ENCODE assay signal across 9 mouse cellular contexts in the genomic region with DNA sequence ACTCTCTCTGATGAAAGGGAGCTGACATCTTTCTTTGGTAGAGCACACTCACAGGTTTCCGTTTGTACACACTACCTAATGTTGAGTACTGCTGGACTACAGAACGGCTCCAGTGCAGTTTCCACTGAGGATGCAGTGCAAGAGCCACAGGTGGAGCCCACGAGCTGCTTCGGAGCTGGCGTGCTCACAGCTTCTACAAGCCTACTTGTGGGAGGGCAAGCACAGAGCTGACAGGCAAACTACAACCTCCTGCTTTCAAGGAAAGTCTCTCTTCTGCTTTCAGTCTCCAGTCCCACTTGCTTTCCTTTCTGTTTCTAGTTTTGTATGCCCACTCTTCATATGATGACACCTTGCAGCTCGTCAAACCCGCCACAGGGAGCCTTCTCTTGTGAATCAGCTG.
DNase-seq lines count a peak whose midpoint lies in the region; ATAC-seq and TF ChIP-seq lines count a peak whose summit lies in the region.
"Had no signal": no experiment of that assay in that cellular context is flagged by ENCODE, and none has a peak within 500 bp of the region (broad histone marks: within the 10 kb centered on the region; RNA-seq: fewer than 3 reads in every experiment).

No protein-coding gene starts in this region.

- WGBS in kidney, embryonic 15.5 days: 52% methylated on average over 7 of the region's 7 CpGs
- 12% methylated on average over 7 of the region's 7 CpGs for WGBS in embryonic facial prominence, embryonic 14.5 days
- WGBS in liver, postnatal 0 days (ENCODE audit: insufficient replicate concordance): 33% methylated on average over 7 of the region's 7 CpGs

- H3K4me1 ChIP-seq in kidney, embryonic 15.5 days: no peaks in the 10 kb centered on the region
- no peaks in the 10 kb centered on the region for H3K4me1 ChIP-seq in embryonic facial prominence, embryonic 14.5 days (ENCODE audit: control insufficient read depth, insufficient read depth, low read length)
- no peaks in the 10 kb centered on the region for H3K4me1 ChIP-seq in liver, postnatal 0 days (ENCODE audit: insufficient read depth)

- peak; percentile 49 for TF ChIP-seq CTCF in liver, postnatal 0 days (IDR thresholded peaks at IDR 0.05; ENCODE audit: low read depth)

- H3K9me3 ChIP-seq in kidney, embryonic 15.5 days (replicated peaks): no peaks in the 10 kb centered on the region
- no peaks in the 10 kb centered on the region for H3K9me3 ChIP-seq in embryonic facial prominence, embryonic 14.5 days (ENCODE audit: control insufficient read depth, low read length)
- no peaks in the 10 kb centered on the region for H3K9me3 ChIP-seq in liver, postnatal 0 days (ENCODE audit: low read length)

- H3K4me2 ChIP-seq in kidney, embryonic 15.5 days: no peak overlapping the region
- 0 out of 2 replicates have a peak overlapping the region, but pooled peaks have one; percentile 10 for H3K4me2 ChIP-seq in embryonic facial prominence, embryonic 14.5 days (ENCODE audit: low read depth, low read length)
- no peak overlapping the region for H3K4me2 ChIP-seq in liver, postnatal 0 days (ENCODE audit: low read depth, low read length)

- no peaks in the 10 kb centered on the region for H3K36me3 ChIP-seq in kidney, embryonic 15.5 days
- no peaks in the 10 kb centered on the region for H3K36me3 ChIP-seq in embryonic facial prominence, embryonic 14.5 days (ENCODE audit: control insufficient read depth, insufficient read depth, low read length)
- no peaks in the 10 kb centered on the region for H3K36me3 ChIP-seq in liver, postnatal 0 days (replicated peaks; ENCODE audit: insufficient read depth, low read length)

- ATAC-seq in kidney, embryonic 15.5 days (replicated peaks; ENCODE audit: low FRiP score): no peak
- ATAC-seq in embryonic facial prominence, embryonic 14.5 days (ENCODE audit: low read depth): peak; percentile 77; the same call in 1 of the 2 replicates
- no peak for ATAC-seq in liver, postnatal 0 days

- no peak overlapping the region for H3K27ac ChIP-seq in kidney, embryonic 15.5 days
- H3K27ac ChIP-seq in embryonic facial prominence, embryonic 14.5 days (replicated peaks; ENCODE audit: low read depth, low read length): peak overlapping the region; percentile 55; the same call in 1 of the 2 replicates
- H3K27ac ChIP-seq in liver, postnatal 0 days (ENCODE audit: low read depth): no peak overlapping the region

- H3K4me3 ChIP-seq in kidney, embryonic 15.5 days (replicated peaks): no peak overlapping the region
- no peak overlapping the region for H3K4me3 ChIP-seq in embryonic facial prominence, embryonic 14.5 days (ENCODE audit: low read depth, low read length)
- no peak overlapping the region for H3K4me3 ChIP-seq in liver, postnatal 0 days (ENCODE audit: low read depth, low read length)
- H3K4me3 ChIP-seq: erythroblast, embryonic 14.5 days had no signal

- no peak for TF ChIP-seq EP300 in liver, postnatal 0 days (IDR thresholded peaks at IDR 0.05; ENCODE audit: low read depth)

- H3K9ac ChIP-seq in kidney, embryonic 15.5 days: no peak overlapping the region
- no peak overlapping the region for H3K9ac ChIP-seq in embryonic facial prominence, embryonic 14.5 days (ENCODE audit: low read depth, low read length)
- no peak overlapping the region for H3K9ac ChIP-seq in liver, postnatal 0 days (replicated peaks)

- peak; percentile 6 for DNase-seq in kidney, adult 11 months
- peak; percentile 46 for DNase-seq in R1 (ENCODE audit: low read depth, low spot score)
- DNase-seq in embryonic facial prominence, embryonic 14.5 days (ENCODE audit: low spot score): peak; percentile 85
- DNase-seq in kidney, adult 9 months: peak; percentile 36
- DNase-seq in liver, postnatal 0 days: peak; percentile 36
- peak; percentile 72 to 73 for DNase-seq in right cerebral cortex, postnatal 10 days (ENCODE audit: low spot score in 2 of 2)
- DNase-seq in gastrocnemius, adult 8-10 months (ENCODE audit: low spot score in 2 of 2): no peak

- H3K27me3 ChIP-seq in kidney, embryonic 15.5 days: no peaks in the 10 kb centered on the region
- no peaks in the 10 kb centered on the region for H3K27me3 ChIP-seq in embryonic facial prominence, embryonic 14.5 days (replicated peaks; ENCODE audit: control insufficient read depth, insufficient read depth, low read length)
- H3K27me3 ChIP-seq in liver, postnatal 0 days (ENCODE audit: insufficient read depth, low read length): no peaks in the 10 kb centered on the region

Comparison
In these comparisons a context has a peak if more than half of its experiments do, and no peak if none do; other contexts are left out.
1. DNase-seq: peak in kidney, adult 11 months (single experiment), R1 (single experiment), embryonic facial prominence, embryonic 14.5 days (single experiment), kidney, adult 9 months (single experiment), liver, postnatal 0 days (single experiment) and right cerebral cortex, postnatal 10 days (2 of 2); none in gastrocnemius, adult 8-10 months (0 of 2).